Mouse (Mus musculus): ENCODE data around the gene Srpk2. TPM values are rescaled to one million over a fixed set of nuclear protein-coding genes. Genes with fewer than 3 reads are reported as not detected.

Srpk2 gene
- total and polyA plus RNA-seq, 3 experiments: 8.4 to 37.4 (median 35.1) TPM

DNA sequence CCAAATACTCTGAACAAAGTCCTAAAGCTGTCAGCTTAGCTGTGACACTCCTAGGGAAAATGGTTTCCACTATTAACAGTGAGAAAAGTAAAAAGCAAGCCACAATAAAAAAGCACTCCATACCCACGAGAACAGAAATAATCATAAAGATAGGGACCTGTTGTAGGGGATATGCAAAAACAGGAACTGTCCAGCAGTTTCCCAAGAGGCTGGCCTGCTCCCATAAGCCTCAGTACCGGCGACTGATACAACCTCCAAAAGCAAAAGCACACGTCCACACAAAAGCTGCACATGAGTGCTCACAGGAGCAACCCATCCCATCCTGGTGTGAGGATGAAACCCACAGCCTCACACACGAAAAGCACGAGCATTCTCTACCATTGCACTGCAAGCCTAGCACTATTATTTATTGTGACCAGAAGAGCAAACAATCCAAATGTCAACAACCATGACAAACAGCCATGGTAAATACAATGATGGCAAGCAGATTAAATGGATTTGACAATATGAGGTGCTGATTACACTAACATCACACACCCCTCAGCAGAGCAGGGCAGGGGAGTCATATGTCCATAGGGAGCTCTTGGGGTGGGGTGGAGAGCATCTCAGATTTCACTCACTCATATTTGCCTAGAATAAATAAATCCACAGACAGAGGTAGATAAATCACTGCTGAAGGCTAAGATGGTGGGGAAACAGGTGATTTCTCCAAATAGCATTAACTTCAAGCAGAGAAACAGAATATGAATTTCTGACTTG is 107.9 kb downstream of the Srpk2 start:
- DNase-seq: no peak
- Histone ChIP-seq H3K79me2 (replicated peaks; ENCODE audit: control insufficient read depth, insufficient read depth, low read length) (peaks cover 4% of the 10 kb centered on the region), H3K27ac (no peak overlapping the region), H3K9ac (ENCODE audit: low read depth, low read length) (no peak overlapping the region), H3K4me1 (ENCODE audit: control insufficient read depth, insufficient read depth, low read length) (peaks cover 4% of the 10 kb centered on the region), H3K4me3 (no peak overlapping the region), H3K36me3 (ENCODE audit: control insufficient read depth, insufficient read depth, low read length) (peaks cover 2% of the 10 kb centered on the region; the same call in 1 of the 2 replicates), H3K27me3 (ENCODE audit: control insufficient read depth, insufficient read depth, low read length) (no peaks in the 10 kb centered on the region)
- 57% methylated on average over 6 of the region's 6 CpGs for WGBS
- no peak for TF ChIP-seq CTCF (IDR thresholded peaks at IDR 0.05)
- no peak for TF ChIP-seq EP300 (IDR thresholded peaks at IDR 0.05; ENCODE audit: insufficient read depth, low read depth, low read length)
- TF ChIP-seq POLR2A (IDR thresholded peaks at IDR 0.05; ENCODE audit: insufficient read depth, low read depth, low read length): no peak
- intact Hi-C loops (cut with DNase I): loop anchor here (5.0 kb wide), 1 partner anchor 41 kb away; no protein-coding TSS in a partner anchor

DNA sequence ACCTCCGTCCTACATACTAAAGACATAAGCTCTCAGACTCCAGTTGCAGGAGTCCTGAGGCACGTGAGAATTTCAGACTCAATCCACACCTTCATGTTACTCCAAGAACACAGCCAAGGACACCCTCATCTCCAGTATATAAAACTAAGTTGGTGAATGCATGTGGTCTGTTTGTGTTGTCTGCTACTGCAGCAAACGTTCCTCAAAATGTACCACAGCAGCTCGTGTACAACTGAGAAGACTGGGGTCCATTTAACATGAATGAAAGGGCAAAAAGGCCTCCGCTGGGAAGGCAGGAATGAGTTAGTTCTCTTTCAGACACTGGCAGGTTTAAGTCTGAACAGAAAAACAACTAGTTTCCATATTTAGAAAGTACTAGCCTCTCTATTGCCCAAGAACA is 110.5 kb downstream of the Srpk2 start:
- TF ChIP-seq POLR2A (IDR thresholded peaks at IDR 0.05; ENCODE audit: insufficient read depth, low read depth, low read length) (no peak), CTCF (IDR thresholded peaks at IDR 0.05) (no peak), EP300 (IDR thresholded peaks at IDR 0.05; ENCODE audit: insufficient read depth, low read depth, low read length) (no peak)
- H3K4me1 ChIP-seq (ENCODE audit: control insufficient read depth, insufficient read depth, low read length): peaks cover 2% of the 10 kb centered on the region
- WGBS: 95% methylated on average over 5 of the region's 5 CpGs
- H3K9ac ChIP-seq (ENCODE audit: low read depth, low read length): no peak overlapping the region
- intact Hi-C loops (cut with DNase I): no loop called here
- peaks cover 4% of the 10 kb centered on the region for H3K79me2 ChIP-seq (replicated peaks; ENCODE audit: control insufficient read depth, insufficient read depth, low read length)
- DNase-seq: no peak
- no peaks in the 10 kb centered on the region for H3K27me3 ChIP-seq (ENCODE audit: control insufficient read depth, insufficient read depth, low read length)
- H3K36me3 ChIP-seq (ENCODE audit: control insufficient read depth, insufficient read depth, low read length): no peaks in the 10 kb centered on the region
- H3K4me3 ChIP-seq: no peak overlapping the region
- no peak overlapping the region for H3K27ac ChIP-seq

DNA sequence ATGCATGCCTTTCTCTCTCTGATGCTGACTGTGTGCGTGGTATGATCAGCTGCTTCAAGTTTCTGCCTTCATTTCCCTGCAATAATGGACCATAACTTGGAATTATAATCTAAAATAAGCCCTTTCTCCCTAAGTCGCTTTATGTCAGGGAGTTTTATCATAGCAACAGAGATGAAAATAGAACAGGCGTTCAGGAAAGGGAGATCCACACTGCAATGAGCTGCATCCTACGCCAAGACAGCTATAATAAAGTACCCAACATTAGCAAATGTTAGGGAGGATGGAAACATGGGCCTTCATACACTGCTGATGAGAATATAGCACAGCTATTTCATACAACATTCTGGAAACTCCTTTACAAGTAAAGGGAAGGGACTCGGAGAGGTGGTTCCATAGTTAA is 116.2 kb downstream of the Srpk2 start:
- intact Hi-C loops (cut with DNase I): no loop called here
- WGBS: 80% methylated on average over 5 of the region's 5 CpGs

GRCm38 (mm10) chr5:23566382-23566781 is 118.0 kb downstream of the Srpk2 start:
- DNase-seq: no peak

More for the DNA sequence above, 116.2 kb downstream of the Srpk2 start:
- DNase-seq: no peak
- TF ChIP-seq EP300 (IDR thresholded peaks at IDR 0.05; ENCODE audit: insufficient read depth, low read depth, low read length): no peak
- no peak for TF ChIP-seq CTCF (IDR thresholded peaks at IDR 0.05)
- TF ChIP-seq POLR2A (IDR thresholded peaks at IDR 0.05; ENCODE audit: insufficient read depth, low read depth, low read length): no peak
- Histone ChIP-seq H3K9ac (ENCODE audit: low read depth, low read length) (no peak overlapping the region), H3K36me3 (ENCODE audit: control insufficient read depth, insufficient read depth, low read length) (no peaks in the 10 kb centered on the region; the same call in 1 of the 2 replicates), H3K4me1 (ENCODE audit: control insufficient read depth, insufficient read depth, low read length) (no peaks in the 10 kb centered on the region), H3K27me3 (ENCODE audit: control insufficient read depth, insufficient read depth, low read length) (no peaks in the 10 kb centered on the region), H3K4me3 (no peak overlapping the region), H3K79me2 (replicated peaks; ENCODE audit: control insufficient read depth, insufficient read depth, low read length) (no peaks in the 10 kb centered on the region), H3K27ac (no peak overlapping the region)

DNA sequence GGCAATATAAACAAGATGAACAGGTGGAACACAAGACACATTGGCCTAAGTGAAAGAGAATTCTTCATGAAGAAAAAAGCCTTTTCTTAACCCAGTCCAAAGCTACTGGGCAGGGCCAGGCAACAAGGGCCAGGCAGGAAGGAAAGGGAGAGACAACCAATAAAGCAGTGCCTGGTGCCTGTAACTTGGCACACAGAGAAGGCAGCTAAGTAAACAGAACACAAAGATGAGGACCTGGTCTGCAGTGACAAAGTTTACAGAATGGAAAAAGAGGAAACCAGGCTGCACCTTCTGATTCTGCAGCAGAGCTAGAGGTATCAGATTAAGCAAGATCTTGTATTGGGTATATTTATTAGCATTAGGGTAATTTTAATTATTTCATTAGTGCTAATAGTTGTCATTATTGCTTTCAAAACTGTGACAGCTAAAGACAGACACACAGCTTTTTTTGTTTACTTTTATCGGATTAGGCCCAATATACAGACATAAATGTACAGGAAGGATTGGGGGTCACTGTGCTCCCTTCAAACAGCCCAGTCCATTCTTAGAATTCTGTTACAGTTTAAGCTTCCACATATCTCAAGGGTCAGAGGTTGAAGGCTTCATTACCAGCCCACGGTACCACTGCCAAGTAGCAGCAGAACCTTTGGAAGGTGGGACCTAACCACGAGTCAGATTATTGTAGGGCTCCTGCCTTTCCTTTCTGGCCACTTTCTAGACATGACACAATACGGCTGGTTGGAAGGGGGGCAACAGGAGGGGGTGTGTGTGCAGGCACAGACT is 121.9 kb downstream of the Srpk2 start:
- no peak overlapping the region for H3K27ac ChIP-seq
- intact Hi-C loops (cut with DNase I): no loop called here
- no peaks in the 10 kb centered on the region for H3K27me3 ChIP-seq (ENCODE audit: control insufficient read depth, insufficient read depth, low read length)
- no peak for DNase-seq
- H3K79me2 ChIP-seq (replicated peaks; ENCODE audit: control insufficient read depth, insufficient read depth, low read length): no peaks in the 10 kb centered on the region
- TF ChIP-seq CTCF (IDR thresholded peaks at IDR 0.05) (no peak), POLR2A (IDR thresholded peaks at IDR 0.05; ENCODE audit: insufficient read depth, low read depth, low read length) (no peak), EP300 (IDR thresholded peaks at IDR 0.05; ENCODE audit: insufficient read depth, low read depth, low read length) (no peak)
- no peak overlapping the region for H3K4me3 ChIP-seq
- H3K36me3 ChIP-seq (ENCODE audit: control insufficient read depth, insufficient read depth, low read length): peaks cover 6% of the 10 kb centered on the region
- H3K4me1 ChIP-seq (ENCODE audit: control insufficient read depth, insufficient read depth, low read length): peaks cover 1% of the 10 kb centered on the region; the same call in 1 of the 2 replicates
- H3K9ac ChIP-seq (ENCODE audit: low read depth, low read length): no peak overlapping the region
- WGBS: 56% methylated on average over 4 of the region's 4 CpGs

More at GRCm38 (mm10) chr5:23566382-23566781, 118.0 kb downstream of the Srpk2 start:
- TF ChIP-seq CTCF (IDR thresholded peaks at IDR 0.05) (no peak), POLR2A (IDR thresholded peaks at IDR 0.05; ENCODE audit: insufficient read depth, low read depth, low read length) (no peak), EP300 (IDR thresholded peaks at IDR 0.05; ENCODE audit: insufficient read depth, low read depth, low read length) (no peak)
- no peak overlapping the region for H3K4me3 ChIP-seq
- no peaks in the 10 kb centered on the region for H3K27me3 ChIP-seq (ENCODE audit: control insufficient read depth, insufficient read depth, low read length)
- intact Hi-C loops (cut with DNase I): no loop called here
- H3K36me3 ChIP-seq (ENCODE audit: control insufficient read depth, insufficient read depth, low read length): peaks cover 6% of the 10 kb centered on the region
- no peaks in the 10 kb centered on the region; the same call in 1 of the 2 replicates for H3K4me1 ChIP-seq (ENCODE audit: control insufficient read depth, insufficient read depth, low read length)
- 97% methylated on average over 6 of the region's 6 CpGs for WGBS
- H3K79me2 ChIP-seq (replicated peaks; ENCODE audit: control insufficient read depth, insufficient read depth, low read length): no peaks in the 10 kb centered on the region
- H3K9ac ChIP-seq (ENCODE audit: low read depth, low read length): no peak overlapping the region
- H3K27ac ChIP-seq: no peak overlapping the region

Measured in heart, adult 2 months (tissue).